Comparison of ENCODE assay signal across 10 mouse cellular contexts in the genomic region with DNA sequence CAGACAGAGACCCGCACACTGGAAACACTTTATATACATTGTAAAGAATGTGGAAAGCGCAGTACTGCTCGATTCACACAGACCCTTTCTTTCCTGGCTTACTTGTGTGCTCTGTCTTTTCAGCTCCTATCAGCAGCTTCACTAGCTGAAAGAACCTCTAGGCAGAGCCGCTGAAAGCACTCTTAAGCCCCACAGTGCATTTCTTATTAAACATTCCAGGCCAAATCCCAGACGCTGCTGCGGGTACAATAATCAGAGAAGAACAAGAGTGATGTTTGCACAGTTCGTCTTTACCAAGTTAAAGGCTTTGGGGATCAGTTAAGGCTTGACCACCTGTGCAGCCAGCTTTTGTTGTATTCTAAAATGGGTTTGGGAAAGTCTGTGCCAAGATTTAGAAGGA. TPM values are rescaled to one million over a fixed set of nuclear protein-coding genes. Genes with fewer than 3 reads are reported as not detected.
DNase-seq lines count a peak whose midpoint lies in the region; ATAC-seq lines count a peak whose summit lies in the region.
"Had no signal": no experiment of that assay in that cellular context is flagged by ENCODE, and none has a peak within 500 bp of the region (broad histone marks: within the 10 kb centered on the region; RNA-seq: fewer than 3 reads in every experiment).

No protein-coding gene starts in this region.

- DNase-seq in heart, adult 9 months (ENCODE audit: low spot score in 2 of 2): no peak
- peak; percentile 54 for DNase-seq in embryo, embryonic 11 days
- DNase-seq in hindbrain, embryonic 11.5 days (ENCODE audit: low spot score): peak; percentile 33
- DNase-seq in midbrain, embryonic 14.5 days: peak; percentile 72
- DNase-seq in gastrocnemius, adult 18-20 months (ENCODE audit: low spot score): no peak
- no peak for DNase-seq in T-cell, adult 2 months (ENCODE audit: low spot score)
- DNase-seq: thymus, adult 2 months had no signal

- no peak for ATAC-seq in heart, embryonic 12.5 days (ENCODE audit: insufficient number of reproducible peaks, low FRiP score)
- ATAC-seq in hindbrain, embryonic 11.5 days (ENCODE audit: low FRiP score): peak; percentile 55; the same call in 1 of the 2 replicates
- peak; percentile 56; the same call in 1 of the 2 replicates for ATAC-seq in midbrain, embryonic 14.5 days (ENCODE audit: low FRiP score, low TSS enrichment)
- ATAC-seq in activated CD4-positive, CD25-positive, alpha-beta regulatory T cell, adult 4 months: no peak

- peak overlapping the region; percentile 64 for H3K27ac ChIP-seq in heart, embryonic 12.5 days (ENCODE audit: poor library complexity, severe bottlenecking)
- peak overlapping the region; percentile 74 for H3K27ac ChIP-seq in hindbrain, embryonic 11.5 days (ENCODE audit: low read depth, low read length)
- peak overlapping the region; percentile 79 for H3K27ac ChIP-seq in midbrain, embryonic 14.5 days (replicated peaks; ENCODE audit: low read depth, low read length)
- H3K27ac ChIP-seq: liver, embryonic 15.5 days had no signal

- peaks cover 9% of the 10 kb centered on the region for H3K4me1 ChIP-seq in heart, embryonic 12.5 days (replicated peaks)
- H3K4me1 ChIP-seq in hindbrain, embryonic 11.5 days (replicated peaks; ENCODE audit: control insufficient read depth, insufficient read depth, low read length): no peaks in the 10 kb centered on the region
- H3K4me1 ChIP-seq in midbrain, embryonic 14.5 days (ENCODE audit: control insufficient read depth, insufficient read depth, low read length): no peaks in the 10 kb centered on the region
- H3K4me1 ChIP-seq: liver, embryonic 15.5 days had no signal

- H3K9ac ChIP-seq in heart, embryonic 12.5 days: no peak overlapping the region
- H3K9ac ChIP-seq in hindbrain, embryonic 11.5 days (ENCODE audit: low read depth, low read length): no peak overlapping the region
- H3K9ac ChIP-seq in midbrain, embryonic 14.5 days (replicated peaks; ENCODE audit: low read length): no peak overlapping the region
- H3K9ac ChIP-seq: liver, embryonic 15.5 days had no signal

- H3K4me3 ChIP-seq in heart, embryonic 12.5 days: no peak overlapping the region
- H3K4me3 ChIP-seq in hindbrain, embryonic 11.5 days (ENCODE audit: low read depth, low read length): no peak overlapping the region
- no peak overlapping the region for H3K4me3 ChIP-seq in midbrain, embryonic 14.5 days (replicated peaks; ENCODE audit: low read depth, low read length)
- H3K4me3 ChIP-seq: liver, embryonic 15.5 days had no signal

- H3K9me3 ChIP-seq in heart, embryonic 12.5 days (replicated peaks): 0 out of 2 replicates have a peak, but pooled peaks cover 3% of the 10 kb centered on the region
- no peaks in the 10 kb centered on the region for H3K9me3 ChIP-seq in hindbrain, embryonic 11.5 days (ENCODE audit: control insufficient read depth, low read length)
- H3K9me3 ChIP-seq in midbrain, embryonic 14.5 days (ENCODE audit: control insufficient read depth, low read length): no peaks in the 10 kb centered on the region
- H3K9me3 ChIP-seq: liver, embryonic 15.5 days had no signal

- H3K27me3 ChIP-seq in heart, embryonic 12.5 days (replicated peaks): no peaks in the 10 kb centered on the region
- H3K27me3 ChIP-seq in hindbrain, embryonic 11.5 days (ENCODE audit: control insufficient read depth, insufficient read depth, low read length): no peaks in the 10 kb centered on the region
- H3K27me3 ChIP-seq in midbrain, embryonic 14.5 days (ENCODE audit: control insufficient read depth, insufficient read depth, low read length): no peaks in the 10 kb centered on the region
- H3K27me3 ChIP-seq: liver, embryonic 15.5 days had no signal

- peak overlapping the region; percentile 25; the same call in 1 of the 2 replicates for H3K4me2 ChIP-seq in heart, embryonic 12.5 days
- no peak overlapping the region for H3K4me2 ChIP-seq in hindbrain, embryonic 11.5 days (replicated peaks; ENCODE audit: low read depth, low read length)
- H3K4me2 ChIP-seq in midbrain, embryonic 14.5 days (ENCODE audit: low read length): 0 out of 2 replicates have a peak overlapping the region, but pooled peaks have one; percentile 3
- H3K4me2 ChIP-seq: liver, embryonic 15.5 days had no signal

- WGBS in heart, embryonic 12.5 days: 28% methylated on average over 7 of the region's 7 CpGs
- 50% methylated on average over 7 of the region's 7 CpGs for WGBS in hindbrain, embryonic 11.5 days
- 4% methylated on average over 7 of the region's 7 CpGs for WGBS in midbrain, embryonic 14.5 days

- no peaks in the 10 kb centered on the region for H3K36me3 ChIP-seq in heart, embryonic 12.5 days
- no peaks in the 10 kb centered on the region for H3K36me3 ChIP-seq in hindbrain, embryonic 11.5 days (ENCODE audit: control insufficient read depth, insufficient read depth, low read length)
- no peaks in the 10 kb centered on the region for H3K36me3 ChIP-seq in midbrain, embryonic 14.5 days (ENCODE audit: control insufficient read depth, insufficient read depth, low read length)
- H3K36me3 ChIP-seq: liver, embryonic 15.5 days had no signal

RNA-seq across cellular contexts. Expression of a gene that starts 12.1 kb away (rescaled TPM):
- 131 and 136 TPM in 2 replicates for polyA plus RNA-seq in heart, embryonic 12.5 days (2016; fragmentation: Nextera tagmentation; extraction: Ambion mirVana)
- 101 and 111 TPM in 2 replicates for polyA plus RNA-seq in hindbrain, embryonic 11.5 days (2014; fragmentation: Nextera tagmentation; extraction: Ambion mirVana)
- 72.5 and 88.4 TPM in 2 replicates for polyA plus RNA-seq in midbrain, embryonic 14.5 days (2014; fragmentation: Nextera tagmentation; extraction: Ambion mirVana)
- polyA plus RNA-seq in activated CD4-positive, CD25-positive, alpha-beta regulatory T cell, adult 4 months (2017; shearing (Covaris generic)): 10 to 100 TPM; 69.6 to 84.4 TPM
- 100 to 1,000 TPM; 101 to 113 TPM for total RNA-seq in gastrocnemius, adult 18-20 months (2021)

RNA-seq across cellular contexts. Expression of a gene that starts 23.7 kb away (rescaled TPM):
- polyA plus RNA-seq in heart, embryonic 12.5 days (2016; fragmentation: Nextera tagmentation; extraction: Ambion mirVana): 5.4 and 6.9 TPM in 2 replicates
- polyA plus RNA-seq in hindbrain, embryonic 11.5 days (2014; fragmentation: Nextera tagmentation; extraction: Ambion mirVana): 7.0 and 7.8 TPM in 2 replicates
- 2.3 and 3.9 TPM in 2 replicates for polyA plus RNA-seq in midbrain, embryonic 14.5 days (2014; fragmentation: Nextera tagmentation; extraction: Ambion mirVana)
- 1 to 10 TPM; 2.4 to 4.3 TPM for polyA plus RNA-seq in activated CD4-positive, CD25-positive, alpha-beta regulatory T cell, adult 4 months (2017; shearing (Covaris generic))
- total RNA-seq in gastrocnemius, adult 18-20 months (2021): 10 to 100 TPM in 1 of 2 experiments, 1 to 10 TPM in 1; 8.8 to 11.5 TPM

Comparison
In these comparisons a context has a peak if more than half of its experiments do, and no peak if none do; other contexts are left out.
1. ATAC-seq: peak in hindbrain, embryonic 11.5 days (single experiment) and midbrain, embryonic 14.5 days (single experiment); none in heart, embryonic 12.5 days (single experiment) and activated CD4-positive, CD25-positive, alpha-beta regulatory T cell, adult 4 months (single experiment).
2. DNase-seq: peak in embryo, embryonic 11 days (single experiment), hindbrain, embryonic 11.5 days (single experiment) and midbrain, embryonic 14.5 days (single experiment); none in heart, adult 9 months (0 of 2), gastrocnemius, adult 18-20 months (single experiment) and T-cell, adult 2 months (single experiment).
3. Peak in every context shown above with its lines, with median percentiles within 50 percentile points of each other: H3K27ac ChIP-seq.